Mouse (Mus musculus) G1E (cell line): Measurements from ENCODE around the gene Lrrc3c.

Experiments used
- CTCF ChIP-seq: IDR thresholded peaks from 2 replicates; pipeline ENCODE4 v1.5.1; 2012; ENCODE audit warnings: low read depth, low read length, inconsistent platforms, mixed read lengths
- TAL1 ChIP-seq: conservative IDR thresholded peaks from 2 replicates; pipeline ENCODE4 v1.6.1; 2012; ENCODE audit warnings: low read depth, low read length, inconsistent platforms, mixed read lengths

DNA sequence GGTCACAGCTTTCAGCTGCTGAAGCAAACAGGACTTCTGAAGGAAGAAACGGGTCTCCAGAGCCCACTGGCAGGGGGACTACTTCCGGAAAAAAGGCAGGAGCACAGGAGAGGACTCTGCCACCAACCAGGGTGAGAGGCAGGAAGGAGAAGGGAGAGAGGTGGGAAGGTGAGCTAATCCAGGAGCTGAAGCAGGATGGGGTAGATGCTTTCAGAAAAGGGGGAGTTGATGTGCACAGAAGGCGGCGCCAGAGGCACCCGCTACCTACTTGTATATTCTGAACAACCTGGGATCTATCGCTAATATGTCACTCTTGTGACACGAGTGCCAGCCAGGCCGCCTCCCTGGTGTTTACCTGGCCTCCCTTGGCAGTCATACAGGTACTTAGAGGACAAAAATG lies at the start of gene Lrrc3c:
- TF ChIP-seq CTCF, result no peak
- TF ChIP-seq TAL1, result no peak
